Mouse (Mus musculus) right cerebral cortex, adult 2 months (tissue): ENCODE measurements at regions not wholly inside any gene's neighbourhood (a gene's known extent, or its start where the extent isn't known, plus 50 kb on each side); places are given as distances from the start of the nearest gene placed in this dataset.

Source experiments
- DNase-seq, 2 experiments: peaks; one replicate each; pipeline ENCODE4 v3.0.0; 2021 to 2022; ENCODE audit warnings: low spot score in 2 of 2

GRCm38 (mm10) chr14:123219590-123219989, 235.8 kb upstream of the Tmtc4 start:
- DNase-seq, result no peak

- no peak for DNase-seq
These were observed 226.4 kb upstream of the Tmtc4 start for GRCm38 (mm10) chr14:123210241-123210640.

- no peak for DNase-seq
These were observed 219.0 kb upstream of the Tmtc4 start for GRCm38 (mm10) chr14:123202848-123203247.

GRCm38 (mm10) chr14:123202313-123202712, 218.5 kb upstream of the Tmtc4 start:
- DNase-seq, result no peak

GRCm38 (mm10) chr14:123201426-123202274, 217.8 kb upstream of the Tmtc4 start:
- peak; percentile 56 to 70 for DNase-seq

GRCm38 (mm10) chr14:123199111-123199510, 215.3 kb upstream of the Tmtc4 start:
- DNase-seq, result no peak

- no peak for DNase-seq
These were observed 208.7 kb upstream of the Tmtc4 start for GRCm38 (mm10) chr14:123192574-123192973.

- no peak for DNase-seq
These were observed 206.9 kb upstream of the Tmtc4 start for GRCm38 (mm10) chr14:123190729-123191128.

- DNase-seq, result no peak
These were observed 203.6 kb upstream of the Tmtc4 start for GRCm38 (mm10) chr14:123187270-123188058.

GRCm38 (mm10) chr14:123173183-123173582, 189.3 kb upstream of the Tmtc4 start:
- DNase-seq, result no peak

GRCm38 (mm10) chr14:123171865-123172264, 188.0 kb upstream of the Tmtc4 start:
- no peak for DNase-seq

- no peak for DNase-seq
These were observed 180.0 kb upstream of the Tmtc4 start for GRCm38 (mm10) chr14:123163842-123164241.

- DNase-seq, result peak; percentile 32 to 47
These were observed 159.7 kb upstream of the Tmtc4 start for GRCm38 (mm10) chr14:123143489-123144046.

- DNase-seq, result peak in 1 of 2 experiments; percentile 3
These were observed 155.2 kb upstream of the Tmtc4 start for GRCm38 (mm10) chr14:123138743-123139705.

- DNase-seq, result no peak
These were observed 150.1 kb upstream of the Tmtc4 start for GRCm38 (mm10) chr14:123133979-123134378.

- DNase-seq, result no peak
These were observed 136.5 kb upstream of the Tmtc4 start for GRCm38 (mm10) chr14:123120361-123120760.

GRCm38 (mm10) chr14:123116337-123116736, 132.5 kb upstream of the Tmtc4 start:
- no peak for DNase-seq

GRCm38 (mm10) chr14:123110533-123110932, 126.7 kb upstream of the Tmtc4 start:
- DNase-seq, result no peak

- no peak for DNase-seq
These were observed 116.5 kb upstream of the Tmtc4 start for GRCm38 (mm10) chr14:123100371-123100770.

GRCm38 (mm10) chr14:123096086-123096485, 112.3 kb upstream of the Tmtc4 start:
- DNase-seq, result no peak

- DNase-seq, result no peak
These were observed 98.2 kb upstream of the Tmtc4 start for GRCm38 (mm10) chr14:123082065-123082464.
